Mouse (Mus musculus) heart, postnatal 0 days (tissue): ENCODE data around the gene Haus6.

Source experiments
- CTCF ChIP-seq: IDR thresholded peaks from 2 replicates; pipeline ENCODE4 v1.5.1; 2016; ENCODE audit warnings: antibody characterized with exemption, control low read depth, low read depth
- EP300 ChIP-seq: IDR thresholded peaks from 2 replicates; pipeline ENCODE4 v1.6.1; 2016; ENCODE audit warnings: antibody characterized with exemption, low read depth

DNA sequence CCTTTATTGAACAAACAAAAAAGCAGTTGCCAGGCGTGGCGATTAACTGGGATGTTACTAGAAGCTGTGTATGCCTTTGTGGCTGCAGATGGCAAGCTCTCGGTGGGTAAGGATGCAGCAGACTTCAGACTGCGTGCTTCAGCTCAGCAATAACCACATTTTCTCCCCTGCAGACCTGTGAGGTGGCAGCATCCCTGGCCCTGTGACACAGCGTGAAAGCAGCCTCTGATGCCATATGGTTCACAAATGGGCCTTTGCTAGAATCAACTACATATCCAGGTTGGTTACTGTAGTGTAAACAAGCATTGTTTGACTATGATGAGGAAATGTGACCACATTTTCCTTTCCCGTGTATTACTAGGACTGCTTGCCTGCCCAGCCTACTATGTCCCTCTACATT is 82.7 kb downstream of the Haus6 start:
- no peak for TF ChIP-seq CTCF
- no peak for TF ChIP-seq EP300
